Mouse (Mus musculus) lung, postnatal 0 days (tissue): ENCODE results near the gene Slc29a1. TPM values are rescaled to one million over a fixed set of nuclear protein-coding genes. Genes with fewer than 3 reads are reported as not detected.
A peak's percentile ranks its signal among the peaks of the same experiment; 100 is the strongest.
"Not testable (repeated sequence)": the region's sequence is repeated elsewhere in the genome, so short reads cannot be mapped to it uniquely, and the experiment has no call there.

Experiments used
- ATAC-seq: fragments of 200-750 bp; cut with Nextera tagmentation; 2 replicates; pipeline ENCODE4 v1.8.0; 2017; ENCODE audit warnings: moderate library complexity
- DNase-seq: peaks from one replicate; pipeline ENCODE4 v3.0.0-alpha.2; 2016; ENCODE audit warnings: low spot score
- H3K27ac ChIP-seq: fragments of 300-500 bp; sonication (generic); 2 replicates; pipeline ENCODE4 v1.5.1; 2014; ENCODE audit warnings: antibody characterized with exemption, mild to moderate bottlenecking, low read length, mixed read lengths
- H3K27me3 ChIP-seq: fragments of 300-500 bp; sonication (generic); replicated peaks from 2 replicates; pipeline ENCODE4 v1.6.1; 2014; ENCODE audit warnings: low read length, mixed read lengths; ENCODE audit not compliant: insufficient read depth
- H3K36me3 ChIP-seq: fragments of 300-500 bp; sonication (generic); 2 replicates; pipeline ENCODE4 v1.6.1; 2014; ENCODE audit warnings: low read length, mixed read lengths; ENCODE audit not compliant: insufficient read depth
- H3K4me1 ChIP-seq: fragments of 300-500 bp; sonication (generic); 2 replicates; pipeline ENCODE4 v1.6.1; 2014; ENCODE audit warnings: antibody characterized with exemption, low read depth, low read length, mixed read lengths; ENCODE audit not compliant: insufficient read depth
- H3K4me2 ChIP-seq: fragments of 300-500 bp; sonication (generic); replicated peaks from 2 replicates; pipeline ENCODE4 v1.6.1; 2014; ENCODE audit warnings: low read depth, mild to moderate bottlenecking, low read length, moderate library complexity, mixed read lengths
- H3K4me3 ChIP-seq: fragments of 300-500 bp; sonication (generic); 2 replicates; pipeline ENCODE4 v1.5.1; 2014; ENCODE audit warnings: low read depth, low read length
- H3K9ac ChIP-seq: fragments of 300-500 bp; sonication (generic); replicated peaks from 2 replicates; pipeline ENCODE4 v1.6.1; 2014; ENCODE audit warnings: low read depth, mild to moderate bottlenecking
- H3K9me3 ChIP-seq: fragments of 300-500 bp; sonication (generic); 2 replicates; pipeline ENCODE4 v1.6.1; 2016; ENCODE audit warnings: low read length, mixed read lengths
- CTCF ChIP-seq: IDR thresholded peaks from 2 replicates; pipeline ENCODE4 v1.5.1; 2016; ENCODE audit warnings: antibody characterized with exemption, mild to moderate bottlenecking
- EP300 ChIP-seq: IDR thresholded peaks from 2 replicates; pipeline ENCODE4 v1.6.1; 2016; ENCODE audit warnings: antibody characterized with exemption, mild to moderate bottlenecking, control low read depth
- WGBS: fragments of 180-500 bp; shearing (Covaris S2); extraction: QIAGEN DNeasy Blood & Tissue Kit; methylation state at CpG from one replicate; pipeline ENCODE4 v1.1.7; 2014; 5-methylcytosine and 5-hydroxymethylcytosine counted together
- polyA plus RNA-seq: library from polyadenylated mRNA; unstranded; fragments of >200 nt; fragmentation: Nextera tagmentation; extraction: Ambion mirVana; gene quantifications from 2 replicates; pipeline ENCODE4 v1.2.1, GENCODE M21; 2015

Slc29a1 gene
- polyA plus RNA-seq, 1 experiment from 2014 or later, result 99.8 TPM

DNA sequence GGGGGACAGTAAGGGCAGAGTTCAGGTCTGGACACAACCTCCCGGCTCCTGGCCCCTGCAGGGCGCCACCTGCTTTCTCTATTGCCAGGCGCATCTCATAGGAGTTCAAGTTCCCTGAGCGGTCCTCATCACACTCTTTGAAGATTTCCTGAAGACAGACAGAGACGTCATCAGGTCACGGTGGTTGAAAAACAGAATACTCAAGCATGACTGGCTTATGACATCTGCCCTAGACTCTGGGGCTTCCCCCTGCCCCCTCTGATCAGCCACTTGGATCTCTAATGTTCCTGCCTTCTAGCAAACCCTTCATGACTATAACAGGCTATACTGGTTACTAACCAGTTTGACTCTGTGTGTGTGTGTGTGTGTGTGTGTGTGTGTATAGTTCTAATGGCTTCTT lies 32.5 kb upstream of the Slc29a1 start:
- DNase-seq (no peak), ATAC-seq (no peak)
- H3K27me3 ChIP-seq, result no peaks in the 10 kb centered on the region
- H3K27ac ChIP-seq, result no peak overlapping the region
- no peaks in the 10 kb centered on the region for H3K9me3 ChIP-seq
- no peaks in the 10 kb centered on the region for H3K36me3 ChIP-seq
- WGBS, result 71% methylated on average over 6 of the region's 6 CpGs
- no peak overlapping the region for H3K4me2 ChIP-seq
- no peaks in the 10 kb centered on the region; the same call in 1 of the 2 replicates for H3K4me1 ChIP-seq
- no peak overlapping the region for H3K4me3 ChIP-seq
- no peak overlapping the region for H3K9ac ChIP-seq
- TF ChIP-seq EP300 (no peak), CTCF (no peak)

DNA sequence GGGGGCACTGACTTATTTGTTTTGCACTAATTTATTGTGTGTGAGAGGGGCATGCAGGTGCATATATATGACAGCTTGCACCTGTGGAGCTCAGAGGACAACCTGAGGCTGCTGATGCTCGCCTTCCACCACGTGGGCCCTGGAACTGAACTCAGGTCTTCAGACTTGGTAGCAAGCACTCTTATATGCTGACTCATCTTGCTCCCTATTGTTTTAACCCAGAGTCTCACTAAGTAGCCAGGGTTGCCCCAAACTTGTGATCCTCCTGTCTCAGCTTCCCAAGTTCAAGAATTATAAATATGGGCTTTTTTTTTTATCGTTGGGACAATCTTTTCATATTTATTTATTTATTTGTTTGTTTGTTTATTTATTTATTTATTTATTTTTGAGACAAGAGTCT lies 31.6 kb upstream of the Slc29a1 start:
- no peak overlapping the region for H3K27ac ChIP-seq
- no peaks in the 10 kb centered on the region for H3K27me3 ChIP-seq
- H3K9ac ChIP-seq, result no peak overlapping the region
- 45% methylated on average over 3 of the region's 3 CpGs for WGBS
- no peaks in the 10 kb centered on the region for H3K36me3 ChIP-seq
- H3K9me3 ChIP-seq, result no peaks in the 10 kb centered on the region
- H3K4me2 ChIP-seq, result no peak overlapping the region
- no peak for ATAC-seq
- no peak overlapping the region for H3K4me3 ChIP-seq
- TF ChIP-seq CTCF (no peak), EP300 (no peak)
- no peak for DNase-seq
- H3K4me1 ChIP-seq, result no peaks in the 10 kb centered on the region; the same call in 1 of the 2 replicates

DNA sequence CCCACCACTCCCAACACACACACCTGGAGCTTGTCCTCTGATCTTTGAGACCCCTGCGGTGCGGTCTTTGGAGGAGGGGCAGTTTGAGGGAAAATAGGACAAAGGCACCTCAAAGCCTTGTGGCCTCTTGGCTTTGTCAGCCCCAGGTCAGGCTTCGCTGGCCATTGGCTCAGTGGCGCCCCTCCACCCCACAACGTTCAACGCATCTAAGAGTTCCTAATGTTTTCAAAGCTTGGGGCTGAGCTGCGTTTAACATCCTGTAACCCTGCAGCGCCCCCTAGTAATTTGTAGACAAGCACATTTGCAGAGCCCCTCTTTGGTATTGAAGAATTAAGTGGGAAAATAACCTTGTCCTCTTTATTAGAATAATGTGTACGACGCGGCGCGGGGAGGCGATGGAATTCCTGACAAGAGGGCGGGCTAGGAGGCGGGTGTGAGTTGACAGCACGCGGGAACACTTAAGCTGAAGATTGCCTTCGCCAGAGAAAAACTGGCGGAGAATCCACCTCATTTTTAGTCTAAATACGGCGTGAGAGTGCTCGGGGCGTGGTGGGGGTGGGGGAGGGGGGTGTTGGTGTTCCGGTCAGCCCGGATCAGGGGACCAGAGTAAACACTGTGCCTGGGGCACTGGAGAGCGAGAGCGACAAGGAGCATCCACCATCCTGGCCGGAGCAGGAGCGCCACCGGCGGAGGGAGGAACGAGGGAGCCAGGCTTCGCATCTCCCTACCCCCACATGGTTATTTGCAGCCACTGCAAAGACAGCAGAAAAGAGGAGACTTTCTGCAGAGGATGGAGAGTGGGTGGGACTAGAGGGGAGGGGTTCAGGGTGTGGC lies 30.7 kb upstream of the Slc29a1 start:
- no peaks in the 10 kb centered on the region for H3K36me3 ChIP-seq
- H3K27me3 ChIP-seq, result no peaks in the 10 kb centered on the region
- ATAC-seq (peak; percentile 73), DNase-seq (peak; percentile 83)
- H3K4me1 ChIP-seq, result no peaks in the 10 kb centered on the region; the same call in 1 of the 2 replicates
- H3K4me2 ChIP-seq, result peak overlapping the region; percentile 59
- 3% methylated on average over 34 of the region's 34 CpGs for WGBS
- H3K27ac ChIP-seq, result peak overlapping the region; percentile 45; the same call in 1 of the 2 replicates
- TF ChIP-seq EP300, result no peak
- TF ChIP-seq CTCF, result peak; percentile 76
- H3K9ac ChIP-seq, result no peak overlapping the region
- peak overlapping the region; percentile 19 for H3K4me3 ChIP-seq
- no peaks in the 10 kb centered on the region for H3K9me3 ChIP-seq

DNA sequence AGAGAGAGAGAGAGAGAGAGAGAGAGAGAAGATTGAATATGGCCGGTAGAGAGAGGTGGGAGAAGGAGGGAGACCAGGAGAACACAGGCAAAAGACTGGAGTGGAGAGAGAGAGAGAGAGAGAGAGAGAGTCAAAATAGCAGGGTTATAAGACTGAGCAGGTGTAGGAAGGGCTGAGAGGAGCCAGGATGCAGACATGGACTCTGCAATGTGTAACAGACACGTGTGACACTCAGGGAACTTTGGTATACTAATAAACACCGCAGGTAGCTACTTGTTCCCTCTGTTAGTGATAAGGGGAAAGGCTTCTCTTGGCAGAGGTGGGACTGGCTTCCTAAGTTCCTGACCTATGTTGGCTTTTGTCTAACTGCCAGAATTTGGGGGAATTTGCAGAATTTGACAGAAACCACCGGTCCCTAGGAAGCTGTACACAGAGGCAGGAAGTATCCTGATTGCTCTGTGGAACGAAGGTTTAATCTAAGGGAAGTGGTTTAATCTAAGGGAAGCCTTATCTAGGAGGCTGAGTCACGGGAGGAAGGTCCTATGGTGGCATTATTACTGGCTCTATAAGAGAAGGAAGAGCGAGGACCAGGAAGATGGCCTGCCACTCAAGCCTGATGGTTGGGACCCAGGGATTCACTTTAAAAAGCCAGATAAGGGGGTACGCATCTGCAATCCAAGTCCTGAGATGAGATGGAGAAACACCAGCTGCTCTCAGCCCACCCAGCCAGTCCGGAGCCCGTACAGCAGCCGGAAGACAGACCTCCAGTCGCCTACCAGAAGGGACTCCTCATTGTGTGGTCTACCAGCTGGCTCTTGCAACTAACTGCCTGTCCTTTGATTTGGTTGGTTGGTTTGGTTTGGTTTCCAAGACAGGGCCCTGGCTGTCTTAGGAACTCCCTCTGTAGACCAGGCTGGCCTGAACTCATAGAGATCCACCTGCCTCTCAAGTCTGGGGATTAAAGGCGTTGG lies 29.8 kb upstream of the Slc29a1 start:
- peak; percentile 70 for DNase-seq
- peak overlapping the region; percentile 45; the same call in 1 of the 2 replicates for H3K27ac ChIP-seq

DNA sequence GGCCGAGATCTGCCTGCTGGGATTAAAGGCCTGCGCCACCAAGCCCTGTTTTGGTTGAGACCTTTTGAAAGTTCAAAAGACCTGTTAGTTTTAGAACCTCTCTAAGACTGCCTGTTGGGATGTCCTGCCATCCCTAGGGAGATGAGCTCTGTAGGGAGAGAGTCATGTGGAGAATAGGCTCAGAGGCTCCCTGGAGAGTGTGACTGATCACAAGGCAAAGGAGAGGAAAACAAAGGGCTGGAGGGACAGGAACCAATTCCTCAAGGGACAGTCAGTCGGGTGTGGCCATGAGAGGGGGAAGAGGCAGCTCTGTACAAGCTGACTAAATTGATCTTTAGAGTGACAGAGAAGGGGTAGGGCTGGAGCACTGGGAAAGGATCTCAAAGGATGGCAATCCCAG lies 28.8 kb upstream of the Slc29a1 start:
- H3K27me3 ChIP-seq, result no peaks in the 10 kb centered on the region
- H3K9me3 ChIP-seq, result no peaks in the 10 kb centered on the region
- H3K27ac ChIP-seq, result no peak overlapping the region
- no peak overlapping the region for H3K4me2 ChIP-seq
- H3K4me1 ChIP-seq, result no peaks in the 10 kb centered on the region; the same call in 1 of the 2 replicates
- DNase-seq (no peak), ATAC-seq (no peak)
- H3K4me3 ChIP-seq, result no peak overlapping the region
- no peaks in the 10 kb centered on the region for H3K36me3 ChIP-seq
- H3K9ac ChIP-seq, result no peak overlapping the region
- TF ChIP-seq CTCF (no peak), EP300 (no peak)
- 44% methylated on average over 3 of the region's 3 CpGs for WGBS

More for the DNA sequence above, 29.8 kb upstream of the Slc29a1 start:
- Histone ChIP-seq H3K36me3 (no peaks in the 10 kb centered on the region), H3K9ac (no peak overlapping the region), H3K4me2 (peak overlapping the region; percentile 59), H3K27me3 (no peaks in the 10 kb centered on the region), H3K9me3 (no peaks in the 10 kb centered on the region), H3K4me1 (no peaks in the 10 kb centered on the region; the same call in 1 of the 2 replicates), H3K4me3 (no peak overlapping the region)
- TF ChIP-seq CTCF (no peak), EP300 (no peak)
- peak; percentile 59 for ATAC-seq
- 41% methylated on average over 13 of the region's 13 CpGs for WGBS

DNA sequence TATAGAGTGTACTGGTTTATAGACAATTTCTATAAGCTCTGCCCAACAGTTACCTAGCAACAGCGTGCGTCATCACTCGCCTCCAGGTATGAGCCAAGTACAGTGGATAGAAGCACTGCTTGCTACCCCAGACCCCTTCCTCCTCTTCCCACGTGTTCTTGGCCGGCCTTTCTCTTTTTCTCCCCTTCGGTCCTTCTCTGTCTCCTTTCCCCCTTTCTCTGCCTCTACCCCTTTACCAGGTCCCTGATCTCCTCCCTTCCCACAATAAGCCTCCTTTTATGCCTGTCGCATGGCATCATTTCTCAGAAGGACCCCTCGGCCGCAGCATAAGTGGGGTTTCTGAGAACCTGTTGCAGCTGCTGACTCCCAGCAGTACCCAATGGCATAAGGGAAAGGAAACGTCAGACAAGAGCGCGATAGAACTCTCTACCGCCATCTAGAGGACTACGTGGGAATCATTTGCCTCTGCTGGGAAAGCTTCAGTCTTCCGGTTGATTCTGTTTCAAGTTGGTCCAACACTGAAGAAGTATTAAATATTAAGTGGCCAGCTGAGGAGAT lies 27.2 kb upstream of the Slc29a1 start:
- DNase-seq (peak; percentile 93), ATAC-seq (peak; percentile 39)
- Histone ChIP-seq H3K4me3 (no peak overlapping the region), H3K27me3 (no peaks in the 10 kb centered on the region), H3K27ac (no peak overlapping the region), H3K4me1 (no peaks in the 10 kb centered on the region; the same call in 1 of the 2 replicates), H3K4me2 (peak overlapping the region; percentile 25; the same call in 1 of the 2 replicates), H3K36me3 (no peaks in the 10 kb centered on the region), H3K9ac (no peak overlapping the region), H3K9me3 (no peaks in the 10 kb centered on the region)
- TF ChIP-seq CTCF, result peak; percentile 96
- TF ChIP-seq EP300, result no peak
- 25% methylated on average over 15 of the region's 15 CpGs for WGBS

DNA sequence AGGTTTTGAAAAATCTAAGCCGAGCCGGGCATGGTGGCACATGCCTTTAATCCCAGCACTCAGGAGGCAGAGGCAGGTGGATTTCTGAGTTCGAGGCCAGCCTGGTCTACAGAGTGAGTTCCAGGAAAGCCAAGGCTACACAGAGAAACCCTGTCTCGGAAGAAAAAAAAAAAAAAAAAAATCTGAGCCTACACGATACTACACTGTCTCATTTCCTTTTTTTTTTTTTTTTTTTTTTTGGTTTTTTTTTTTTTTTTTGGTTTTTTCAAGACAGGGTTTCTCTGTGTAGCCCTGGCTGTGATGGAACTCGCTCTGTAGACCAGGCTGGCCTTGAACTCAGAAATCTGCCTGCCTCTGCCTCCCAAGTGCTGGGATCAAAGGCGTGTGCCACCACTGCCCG lies 24.0 kb upstream of the Slc29a1 start:
- ATAC-seq, H3K36me3 ChIP-seq, H3K9me3 ChIP-seq, H3K27ac ChIP-seq, H3K4me3 ChIP-seq, H3K4me2 ChIP-seq, H3K27me3 ChIP-seq, DNase-seq, H3K4me1 ChIP-seq, H3K9ac ChIP-seq: not testable (repeated sequence)
- 91% methylated on average over 8 of the region's 8 CpGs for WGBS
